Mouse (Mus musculus) kidney, adult 8-10 months (tissue): ENCODE results near the gene Tbx6.
A peak's percentile ranks its signal among the peaks of the same experiment; 100 is the strongest.

Experiments used
- DNase-seq, 2 experiments: peaks; one replicate each; pipeline ENCODE4 v3.0.0; 2022

The Tbx6 gene

DNA sequence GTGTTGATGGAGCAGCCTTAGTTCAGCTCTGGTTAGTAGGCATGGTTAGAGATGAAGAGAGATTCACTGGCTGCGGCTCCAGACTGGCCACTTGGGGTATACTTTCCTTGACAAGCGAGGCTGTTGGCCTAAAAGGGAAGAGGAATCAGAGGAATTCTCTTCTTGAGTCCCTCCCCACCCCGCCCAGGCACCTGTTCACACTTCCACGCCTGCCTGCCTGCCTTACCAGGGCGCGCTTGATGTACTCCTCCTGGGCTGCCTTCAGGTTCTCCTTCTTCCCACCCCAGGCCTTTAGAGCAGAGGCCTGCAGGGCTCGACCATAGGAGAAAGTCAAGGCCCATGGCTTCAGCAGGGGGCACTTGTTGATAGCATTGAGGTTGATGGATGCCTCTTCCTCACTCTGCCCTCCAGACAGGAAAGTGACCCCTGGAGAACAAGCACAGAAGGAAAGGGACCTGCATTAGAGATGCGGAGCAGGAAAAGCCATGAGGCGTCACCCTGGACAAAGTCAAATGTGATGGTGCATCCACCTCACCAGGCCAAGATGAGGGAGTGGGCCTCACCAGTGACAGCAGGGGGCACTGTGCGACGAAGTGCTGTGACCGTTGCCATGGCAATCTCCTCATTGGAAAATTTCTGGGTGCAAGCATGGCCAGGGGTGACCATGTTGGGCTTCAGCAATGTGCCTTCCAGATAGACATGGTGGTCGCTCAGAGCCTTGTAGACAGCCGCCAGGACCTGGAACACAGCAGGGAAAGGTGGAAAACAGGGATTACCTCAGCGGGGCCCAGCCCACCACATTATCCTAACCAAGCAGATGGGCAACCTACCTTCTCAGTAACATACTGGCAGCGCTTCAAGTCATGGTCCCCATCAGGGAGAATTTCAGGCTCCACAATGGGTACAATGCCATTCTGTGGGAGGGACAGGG is 14.4 kb downstream of the Tbx6 start:
- DNase-seq = no peak

DNA sequence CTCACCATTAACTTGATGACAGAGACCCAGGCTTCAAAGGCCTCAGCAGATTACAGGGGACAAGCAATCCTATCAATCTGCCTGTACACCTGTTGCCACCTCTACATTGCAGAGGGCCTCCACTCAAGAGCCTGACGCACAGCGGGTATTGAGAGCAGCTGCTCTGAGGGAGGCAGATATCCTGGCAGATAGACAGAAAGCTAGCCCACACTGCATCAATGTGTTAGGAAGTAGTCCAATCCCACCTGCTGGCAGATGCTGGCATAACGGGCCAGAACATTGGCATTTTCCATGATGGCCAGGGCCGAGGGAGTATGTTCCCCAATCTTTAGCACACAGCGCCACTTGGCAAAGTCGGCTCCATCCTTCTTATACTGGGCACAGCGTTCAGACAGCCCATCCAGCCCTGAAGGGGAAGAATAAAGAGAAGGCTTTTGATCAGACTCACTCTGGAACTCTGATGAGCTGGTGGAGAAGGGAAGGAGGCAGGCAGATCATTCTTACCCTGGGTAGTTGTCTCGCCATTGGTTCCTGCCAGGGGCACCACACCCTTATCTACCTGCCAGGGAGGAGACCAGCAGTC is 15.2 kb downstream of the Tbx6 start:
- DNase-seq = no peak

DNA sequence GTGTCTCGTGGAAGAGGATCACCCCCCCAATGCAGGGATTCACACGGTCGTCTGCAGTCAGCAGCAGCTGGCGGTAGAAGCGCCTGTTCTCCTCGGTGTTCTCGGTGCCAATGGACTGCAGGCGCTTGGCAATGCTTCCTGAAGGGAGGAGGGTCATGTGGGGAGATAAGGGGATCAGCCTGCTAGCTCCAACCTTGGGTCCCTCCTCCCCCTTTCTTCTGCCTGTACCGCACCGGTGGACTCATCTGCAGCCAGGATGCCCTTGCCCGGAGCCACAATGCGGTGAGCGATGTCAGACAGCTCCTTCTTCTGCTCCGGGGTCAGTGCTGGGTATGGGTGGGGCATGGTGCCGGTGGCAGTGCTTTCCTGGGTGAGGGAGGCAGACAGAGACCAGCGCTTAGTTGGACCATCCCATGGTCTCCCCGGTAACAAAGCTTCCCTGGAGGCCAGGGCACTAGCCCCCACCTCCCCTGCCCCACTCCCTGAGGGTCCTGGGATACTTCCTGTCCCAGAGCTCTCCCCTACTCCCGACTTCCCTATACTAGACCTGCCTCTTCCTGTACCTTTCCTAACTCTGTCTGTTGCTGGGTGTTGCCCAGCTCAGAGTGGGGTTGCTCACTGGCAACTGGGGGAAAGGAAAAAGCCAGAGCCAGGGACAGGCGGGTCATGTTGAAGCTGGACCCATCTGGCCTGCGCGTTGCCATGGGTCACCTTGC is 16.3 kb downstream of the Tbx6 start, which contains the start of gene Fam57b:
Fam57b (plus strand) TSS at position 258 of the 716 bp plus-strand sequence.
- no peak for DNase-seq

DNA sequence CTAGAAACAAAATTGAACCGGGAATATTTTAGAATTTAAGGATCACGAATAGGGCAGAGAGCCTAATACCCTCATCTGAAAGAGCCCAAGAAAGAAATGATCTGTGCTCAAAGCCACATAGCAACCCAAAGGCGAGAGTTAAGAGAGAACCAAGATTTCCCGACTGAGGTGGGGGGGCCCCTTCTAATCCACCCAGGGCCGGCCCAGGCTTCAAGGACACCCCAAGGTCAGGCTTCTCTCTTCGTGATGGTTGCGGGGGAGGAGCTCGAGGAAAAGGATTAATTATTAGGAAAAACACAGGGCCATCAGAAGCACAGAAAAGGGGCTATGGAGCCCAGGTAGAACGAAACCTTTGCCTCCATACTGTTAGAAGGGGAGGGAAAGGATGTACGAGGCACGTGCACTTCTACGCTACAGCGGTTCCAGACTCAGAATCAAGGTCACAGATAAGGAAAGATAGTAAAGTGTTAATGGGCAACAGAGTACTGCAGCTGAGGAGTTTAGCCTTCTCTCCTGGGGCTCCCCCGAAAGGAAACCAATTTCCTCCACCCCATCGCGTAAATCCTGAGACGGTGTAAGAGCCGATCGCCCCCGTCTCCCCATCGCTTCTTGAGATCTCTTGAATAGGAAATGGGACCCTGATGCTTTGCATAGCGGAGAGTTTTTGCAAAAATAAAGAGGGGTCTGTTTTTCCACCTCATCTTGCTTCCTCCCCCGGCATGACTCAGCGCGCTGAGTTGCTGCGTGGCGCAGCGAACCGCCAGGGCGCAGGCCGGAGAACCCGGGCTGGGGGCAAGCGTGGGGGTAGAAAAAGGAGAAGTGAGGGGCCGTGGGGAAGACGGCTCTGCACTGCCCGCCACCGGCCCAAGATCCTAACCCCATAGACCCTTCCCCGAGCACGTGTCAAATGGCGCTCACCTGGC is 17.1 kb downstream of the Tbx6 start:
- peak in 1 of 2 experiments; percentile 49 for DNase-seq

DNA sequence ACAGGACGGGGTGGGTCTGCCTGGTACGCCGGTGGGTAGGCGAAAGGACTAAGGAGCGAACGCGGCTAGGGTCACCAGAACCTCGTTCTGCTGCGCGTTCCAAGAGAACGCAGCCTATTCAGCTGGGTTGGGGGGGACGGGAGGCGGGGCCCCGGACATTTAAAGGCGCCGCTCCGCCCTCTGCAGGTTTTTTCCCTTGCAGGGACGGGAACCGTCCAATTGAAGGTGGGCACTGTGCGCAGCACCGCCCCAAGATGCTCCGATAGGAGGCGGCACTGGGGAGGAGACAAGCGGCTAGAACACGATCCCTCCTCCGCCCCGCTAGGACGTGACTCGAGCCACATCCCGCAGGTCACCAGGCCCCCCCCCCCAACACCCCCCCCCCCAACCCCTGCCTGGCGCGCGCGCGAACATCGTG is 17.8 kb downstream of the Tbx6 start:
- DNase-seq = peak; percentile 98 to 99

DNA sequence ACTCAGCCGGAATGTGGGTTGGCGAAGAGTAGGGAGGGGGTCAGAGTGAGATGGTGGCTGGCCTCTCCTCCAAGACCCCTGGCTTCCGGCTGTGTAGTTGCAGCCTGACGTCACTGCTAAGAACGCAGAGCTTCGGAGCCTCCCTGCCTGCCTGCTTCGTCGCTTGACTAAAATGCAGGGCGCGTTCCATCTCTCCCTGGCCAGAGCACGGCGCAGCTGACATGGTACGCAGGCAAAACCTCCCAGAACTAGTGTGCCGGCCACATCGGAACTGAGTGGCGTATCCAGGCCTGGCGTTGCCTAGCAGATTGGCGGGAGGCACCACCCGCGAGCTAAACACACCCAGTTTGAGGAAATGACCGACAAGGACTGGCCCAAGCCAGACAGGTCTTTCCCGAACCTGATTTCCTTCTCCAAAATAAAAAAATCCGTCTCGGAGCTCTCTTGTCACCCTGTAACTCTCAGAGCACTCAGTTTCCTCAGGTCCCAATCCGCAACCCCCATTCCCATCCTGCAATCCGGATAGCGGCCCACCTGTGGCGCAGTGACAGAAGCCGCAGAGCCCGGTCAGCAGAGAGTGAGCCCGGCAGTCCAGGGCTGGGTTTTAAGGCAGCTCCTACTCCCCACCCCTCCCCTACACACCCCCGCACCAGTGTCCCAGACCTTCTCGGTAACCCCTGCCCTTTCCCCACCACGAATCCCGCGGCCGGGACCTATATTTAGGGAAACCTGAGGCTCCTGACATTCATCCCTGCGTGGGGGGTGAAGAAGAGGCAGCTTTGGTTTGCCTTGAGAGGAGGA is 18.4 kb downstream of the Tbx6 start:
- peak in 1 of 2 experiments; percentile 83 for DNase-seq

DNA sequence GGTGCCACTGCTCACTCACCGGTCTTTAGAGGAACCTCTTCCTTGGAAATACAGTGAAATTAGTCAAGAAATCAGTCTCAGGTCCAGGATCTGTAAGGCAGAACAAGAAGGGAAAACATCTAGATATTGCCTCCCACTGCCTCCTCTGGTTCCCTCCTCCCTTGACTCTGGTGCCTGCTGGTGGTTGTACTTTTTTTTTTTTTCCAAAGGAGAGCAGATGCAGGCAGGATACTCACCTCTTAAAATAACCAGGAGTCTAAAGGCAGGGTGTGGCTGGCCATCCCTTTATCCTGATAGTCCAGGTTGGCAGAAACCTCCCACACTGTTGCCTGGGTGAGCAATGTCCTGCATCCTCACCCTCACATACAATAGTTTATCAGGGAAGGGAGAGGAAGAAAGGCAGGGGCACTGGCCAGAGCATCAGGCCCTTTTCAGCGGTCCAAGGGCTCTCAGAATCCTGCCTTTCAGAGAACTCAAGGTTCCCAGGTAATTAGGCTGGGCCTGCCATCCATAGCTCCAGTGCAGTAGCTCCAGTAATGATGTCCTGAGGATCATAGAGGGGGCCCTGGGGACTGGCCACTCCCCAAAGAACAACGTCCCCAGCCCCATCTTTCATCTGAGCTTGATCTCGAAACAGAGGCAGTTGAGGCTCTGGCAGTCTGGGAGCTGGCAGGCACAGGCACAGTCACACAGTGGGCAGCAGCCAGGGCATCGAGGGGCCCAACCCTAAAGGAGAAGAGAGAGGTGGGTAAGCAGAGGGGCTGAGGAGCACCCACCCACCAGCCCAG is 19.2 kb downstream of the Tbx6 start:
- DNase-seq = no peak

DNA sequence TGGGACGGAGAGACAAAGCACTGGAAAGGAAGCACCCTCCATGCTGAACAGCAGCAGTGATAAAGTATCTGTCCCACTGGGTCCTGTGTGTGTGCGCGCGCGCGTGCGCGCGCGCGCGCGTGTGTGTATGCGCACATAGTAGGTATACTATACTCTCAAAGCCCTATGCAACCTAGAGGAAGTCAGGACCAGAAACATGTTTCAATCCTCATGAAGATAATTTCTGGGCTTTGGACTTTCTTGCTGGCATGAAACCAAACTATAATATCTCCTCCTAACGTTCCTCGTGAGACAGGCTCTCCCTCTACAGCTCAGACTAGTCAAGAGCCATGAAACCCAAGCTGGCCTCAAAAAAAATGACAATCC is 19.8 kb downstream of the Tbx6 start:
- DNase-seq = no peak

DNA sequence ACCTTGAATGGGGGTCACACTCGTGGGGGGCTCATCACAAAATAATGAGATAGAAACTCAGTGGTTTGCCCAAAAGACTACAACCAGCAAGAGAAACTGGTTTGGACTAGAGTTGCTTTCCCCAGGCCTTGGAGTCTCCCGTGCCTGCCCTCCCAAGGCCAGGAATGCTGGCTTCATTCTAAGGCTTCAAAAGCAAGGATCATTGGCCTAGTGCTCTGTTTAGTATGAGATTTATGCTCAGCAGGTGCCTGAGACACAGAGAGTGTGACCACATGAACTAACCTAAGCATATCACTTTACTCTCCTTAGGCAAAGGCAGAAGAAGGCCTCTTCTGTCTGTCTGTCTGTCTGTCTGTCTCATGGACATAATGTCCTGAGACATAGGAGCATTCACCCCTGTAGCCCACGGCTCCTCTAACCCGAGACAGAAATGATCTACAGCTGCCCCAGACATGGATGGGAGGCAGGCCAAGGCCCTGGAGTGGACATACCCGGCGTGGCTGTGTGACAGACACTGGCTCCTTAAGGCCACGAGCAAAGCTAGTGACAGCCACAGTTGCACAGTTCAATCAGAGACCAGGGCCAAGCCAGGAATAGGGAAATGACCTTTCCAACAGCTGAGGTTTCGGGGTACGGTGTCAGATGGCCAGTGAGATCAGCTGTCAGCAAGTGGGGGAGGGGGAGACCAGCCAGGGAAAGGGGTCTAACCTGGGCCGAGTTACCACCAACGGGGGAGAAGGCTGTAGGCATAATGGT is 21.0 kb downstream of the Tbx6 start:
- DNase-seq = no peak

DNA sequence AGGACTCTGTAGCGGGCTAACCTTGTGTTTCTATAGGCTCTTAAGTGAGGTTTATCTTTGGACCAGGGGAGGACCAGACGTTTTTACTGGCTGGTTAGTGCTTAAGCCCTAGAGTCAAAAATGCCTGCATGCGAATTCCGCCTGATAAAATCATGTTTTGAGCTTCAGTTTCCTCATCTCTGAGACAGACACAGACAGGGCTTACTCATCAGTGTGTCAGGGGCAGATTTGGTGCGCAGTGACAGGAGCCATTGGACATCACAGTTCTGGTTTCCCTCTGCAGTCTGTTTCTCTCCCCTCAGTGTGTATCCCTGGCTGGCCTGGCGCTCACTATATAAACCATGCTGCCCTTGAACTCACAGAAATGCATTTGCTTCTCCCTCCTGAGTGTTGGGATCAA is 21.9 kb downstream of the Tbx6 start:
- DNase-seq = no peak

DNA sequence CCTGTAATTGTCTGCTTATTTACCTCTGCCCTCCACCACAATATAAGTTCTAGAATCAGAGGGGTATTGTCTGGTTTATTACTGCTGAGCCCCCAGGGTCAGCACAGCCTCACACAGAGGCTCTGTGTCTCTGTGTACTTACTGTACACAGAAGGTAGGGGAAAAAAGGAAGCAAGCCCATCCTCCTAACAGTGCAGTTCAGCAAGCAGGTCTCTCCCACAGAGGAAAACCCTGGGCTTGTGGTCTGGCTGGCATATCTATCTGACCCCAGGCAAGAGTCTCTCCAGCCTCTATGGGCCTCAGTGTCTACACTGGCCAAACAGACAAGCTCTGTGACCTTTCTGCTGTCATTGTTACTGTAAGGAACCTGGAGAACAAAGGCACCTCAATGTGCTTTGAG is 22.5 kb downstream of the Tbx6 start:
- DNase-seq = no peak

DNA sequence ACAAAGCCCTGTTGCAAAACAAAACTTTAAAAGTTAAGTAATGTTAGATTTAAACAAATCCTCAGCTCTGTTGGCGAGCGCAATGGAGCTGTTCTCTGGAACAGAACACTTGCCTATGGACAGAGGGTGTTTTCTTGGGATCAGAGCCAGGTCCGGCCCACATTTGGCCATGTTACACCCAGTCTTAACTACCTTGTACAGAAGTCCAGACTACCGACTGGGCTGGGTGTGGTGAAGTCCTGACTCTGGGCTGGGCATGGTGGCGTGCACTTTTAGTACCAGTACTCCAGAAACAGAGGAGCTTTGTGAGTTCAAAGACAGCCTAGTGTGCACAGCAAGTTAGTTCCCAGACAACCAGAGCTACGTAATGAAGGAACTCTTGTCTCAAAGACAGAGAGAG is 25.7 kb downstream of the Tbx6 start:
- DNase-seq = peak; percentile 49 to 69

DNA sequence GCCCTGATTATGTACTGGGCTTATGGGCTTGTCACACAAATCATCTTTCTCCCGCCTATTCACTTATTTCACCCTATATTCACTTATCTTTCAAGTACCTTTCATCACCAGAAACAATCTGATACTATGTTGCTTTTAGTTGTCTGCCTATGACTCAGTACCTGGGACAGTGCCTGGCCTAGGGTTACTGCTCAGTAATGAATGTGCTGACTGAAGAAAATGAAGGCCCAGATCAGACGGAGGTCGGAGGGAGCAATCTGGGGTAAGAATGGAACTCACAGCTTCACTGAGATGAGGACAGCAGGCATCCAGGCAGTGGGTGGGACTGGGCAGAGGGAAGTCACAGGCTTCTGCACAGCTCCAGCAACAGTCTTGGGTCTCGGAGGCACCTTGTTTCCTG is 26.1 kb downstream of the Tbx6 start:
- no peak for DNase-seq

DNA sequence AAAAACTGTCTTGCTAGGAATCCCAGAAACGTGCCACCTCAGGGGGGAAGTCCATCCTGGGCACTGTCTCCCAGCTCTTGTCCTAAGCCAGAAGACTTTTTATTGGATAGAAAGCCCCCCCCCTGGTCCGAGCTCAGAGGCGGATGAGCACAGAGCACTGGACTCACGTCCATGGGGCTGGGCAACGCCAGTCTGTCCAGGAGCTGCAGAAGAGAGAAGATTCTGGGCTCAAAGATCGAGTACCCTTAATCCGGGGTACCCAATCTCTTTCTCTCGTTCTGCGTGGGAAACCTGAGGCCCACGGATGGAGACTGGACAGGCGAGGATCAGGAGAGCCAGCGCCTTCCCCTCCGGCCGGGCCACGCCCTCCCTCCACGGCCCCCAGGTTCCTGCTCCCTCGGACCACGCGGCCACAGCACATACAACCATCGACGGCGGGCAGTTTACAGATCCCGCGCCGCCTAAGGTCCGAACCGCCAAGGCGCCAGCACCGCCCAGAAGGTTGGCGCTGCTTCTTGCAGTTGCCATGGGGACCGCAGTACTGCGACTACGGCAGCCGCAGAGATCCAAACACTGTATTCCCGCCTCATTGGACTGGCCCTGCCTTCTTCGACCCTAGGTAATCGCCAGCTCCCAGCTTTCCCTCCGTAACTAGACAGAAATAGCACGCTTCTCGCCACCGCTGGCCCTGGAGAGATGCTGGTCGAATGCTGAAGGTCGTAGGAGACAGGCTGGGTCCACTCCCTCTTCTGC is 27.6 kb downstream of the Tbx6 start:
- peak; percentile 92 to 94 for DNase-seq

DNA sequence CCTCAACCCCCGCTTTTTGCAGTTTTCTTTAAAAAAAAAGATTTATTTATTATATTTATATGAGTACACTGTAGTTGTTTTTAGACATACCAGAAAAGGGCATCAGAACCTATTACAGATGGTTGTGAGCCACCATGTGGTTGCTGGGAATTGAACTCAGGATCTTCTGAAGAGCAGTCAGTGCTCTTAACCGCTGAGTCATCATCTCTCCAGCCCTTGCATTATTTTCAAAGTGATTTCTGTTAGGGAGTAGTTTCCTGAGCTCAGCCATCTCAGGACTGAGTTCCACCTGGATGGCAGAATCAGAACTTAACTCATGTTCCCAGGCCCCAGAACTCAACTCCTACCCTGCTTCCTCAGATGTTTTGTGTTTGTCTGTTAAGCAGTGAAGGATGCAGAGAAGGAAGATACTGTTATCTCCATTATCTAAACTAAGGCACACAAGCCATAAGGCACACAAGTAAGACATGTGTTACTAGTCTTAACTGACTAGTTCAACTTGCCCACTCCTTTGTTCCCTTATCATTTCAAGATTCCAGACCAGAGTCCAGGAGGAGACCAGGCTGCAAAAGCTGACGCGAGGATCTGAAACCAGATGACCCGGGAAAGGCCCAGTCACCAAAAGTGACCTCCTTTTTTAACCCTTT is 28.6 kb downstream of the Tbx6 start:
- no peak for DNase-seq

DNA sequence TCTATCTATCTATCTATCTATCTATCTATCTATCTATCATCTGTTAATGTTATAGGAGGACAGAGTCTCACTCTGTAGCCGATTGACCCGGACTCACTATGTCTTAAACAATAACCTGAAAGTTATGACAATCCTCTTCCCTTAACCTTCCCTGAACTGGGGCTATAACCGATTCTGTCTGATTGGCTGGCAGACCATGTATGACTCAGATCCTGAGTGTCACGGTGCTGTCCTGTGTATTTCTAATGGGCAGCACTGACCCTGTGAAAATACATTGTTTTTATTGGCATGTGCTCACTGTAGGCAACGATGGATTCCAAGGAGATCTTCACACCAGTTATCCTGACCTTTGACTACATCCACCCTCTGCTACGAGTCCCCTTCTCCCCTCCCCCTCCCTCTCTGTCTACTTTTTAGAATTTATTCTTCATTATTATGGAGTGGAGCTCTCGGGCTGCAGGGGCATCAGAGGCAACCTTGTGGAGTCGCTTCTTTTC is 34.5 kb downstream of the Tbx6 start:
- DNase-seq = no peak

DNA sequence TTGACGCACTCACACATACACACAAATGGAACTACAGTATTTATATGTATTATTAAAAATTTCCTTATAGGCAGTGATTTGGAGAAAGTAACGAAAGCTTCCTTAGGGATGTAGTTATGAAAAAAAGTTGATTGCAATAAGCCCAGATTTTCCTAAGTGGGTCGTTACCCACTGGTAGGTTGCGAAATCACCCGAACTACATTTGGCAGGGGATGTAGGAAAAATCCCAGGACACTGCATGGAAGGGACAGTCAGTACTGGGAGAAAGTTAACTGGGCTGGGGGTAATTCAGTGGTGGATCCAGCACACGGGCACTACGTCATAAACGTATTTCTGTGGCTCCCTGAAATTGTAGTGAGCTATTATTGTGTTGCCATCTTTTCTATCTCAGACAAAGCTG is 35.2 kb downstream of the Tbx6 start:
- no peak for DNase-seq

DNA sequence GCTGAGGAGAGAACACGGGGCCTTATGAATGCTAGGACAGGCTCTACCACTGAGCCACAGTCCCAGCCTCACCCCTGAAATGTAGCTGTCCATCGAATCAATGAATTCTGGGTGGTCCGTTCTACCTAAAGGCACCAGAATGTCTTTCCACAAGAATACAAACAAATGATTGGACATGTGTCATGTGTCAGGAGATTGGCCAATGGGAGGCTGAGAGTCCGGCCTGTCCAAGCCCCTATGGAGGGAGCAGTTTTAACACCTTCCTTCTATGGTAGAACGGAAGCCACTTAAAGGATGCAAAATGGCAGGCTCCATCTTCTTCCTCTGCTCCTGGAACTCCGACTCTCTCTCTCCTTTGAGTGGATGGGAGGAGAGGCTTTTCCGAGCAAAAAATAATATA is 36.3 kb downstream of the Tbx6 start:
- DNase-seq = no peak

DNA sequence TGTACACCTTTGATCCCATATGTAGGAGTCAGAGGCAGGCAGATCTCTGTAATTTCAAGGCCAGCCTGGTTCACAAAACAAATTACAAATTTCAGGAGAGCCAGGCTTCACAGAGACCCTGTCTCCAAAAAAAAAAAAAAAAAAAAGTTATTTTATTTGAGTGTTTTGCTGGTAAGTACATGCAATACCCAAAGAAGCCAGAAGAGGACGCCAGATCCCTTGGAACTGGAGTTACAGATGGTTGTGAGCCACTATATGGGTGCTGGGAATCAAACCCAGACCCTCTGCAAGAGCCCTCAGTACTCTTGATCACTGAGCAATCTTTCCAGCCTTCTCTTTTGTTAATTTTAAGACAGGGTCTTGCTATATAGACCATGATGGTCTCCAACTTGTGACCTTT is 37.5 kb downstream of the Tbx6 start:
- no peak for DNase-seq
